15 mouse cellular contexts compared by ENCODE assay signal in genomic region chr1:172302851-172303250, GRCm38 (mm10). TPM values are rescaled to one million over a fixed set of nuclear protein-coding genes. Genes with fewer than 3 reads are reported as not detected.
DNase-seq lines count a peak whose midpoint lies in the region; ATAC-seq and TF ChIP-seq lines count a peak whose summit lies in the region.
"Had no signal": no experiment of that assay in that cellular context is flagged by ENCODE, and none has a peak within 500 bp of the region (broad histone marks: within the 10 kb centered on the region; RNA-seq: fewer than 3 reads in every experiment).

No protein-coding gene starts in this region.

- peak overlapping the region; percentile 72 for H3K27ac ChIP-seq in forebrain, embryonic 10.5 days
- no peak overlapping the region for H3K27ac ChIP-seq in forebrain, embryonic 13.5 days
- peak overlapping the region; percentile 87 for H3K27ac ChIP-seq in brown adipose tissue, adult 24 weeks (replicated peaks; ENCODE audit: low read depth, low read length)
- peak overlapping the region; percentile 49; the same call in 1 of the 2 replicates for H3K27ac ChIP-seq in hindbrain, postnatal 0 days
- H3K27ac ChIP-seq: embryonic facial prominence, embryonic 13.5 days; liver, embryonic 14.5 days had no signal

- no peaks in the 10 kb centered on the region for H3K9me3 ChIP-seq in forebrain, embryonic 10.5 days
- H3K9me3 ChIP-seq in forebrain, embryonic 13.5 days (replicated peaks), result no peaks in the 10 kb centered on the region
- no peaks in the 10 kb centered on the region for H3K9me3 ChIP-seq in hindbrain, postnatal 0 days (ENCODE audit: low read length)
- H3K9me3 ChIP-seq: embryonic facial prominence, embryonic 13.5 days had no signal

- H3K4me2 ChIP-seq in forebrain, embryonic 13.5 days, result no peak overlapping the region
- no peak overlapping the region for H3K4me2 ChIP-seq in hindbrain, postnatal 0 days (ENCODE audit: low read depth, low read length)
- H3K4me2 ChIP-seq: embryonic facial prominence, embryonic 13.5 days had no signal

- no peak for TF ChIP-seq CTCF in hindbrain, postnatal 0 days (IDR thresholded peaks at IDR 0.05; ENCODE audit: low read depth)

- no peak for ATAC-seq in forebrain, embryonic 13.5 days
- ATAC-seq in hindbrain, postnatal 0 days, result no peak
- ATAC-seq: forebrain, embryonic 14.5 days; intestine, postnatal 0 days had no signal

- H3K4me1 ChIP-seq in forebrain, embryonic 10.5 days, result peaks cover 71% of the 10 kb centered on the region
- H3K4me1 ChIP-seq in forebrain, embryonic 13.5 days, result peaks cover 37% of the 10 kb centered on the region
- H3K4me1 ChIP-seq in brown adipose tissue, adult 24 weeks (ENCODE audit: control insufficient read depth, insufficient read depth, insufficient read length, low read length), result peaks cover 13% of the 10 kb centered on the region
- peaks cover 10% of the 10 kb centered on the region for H3K4me1 ChIP-seq in hindbrain, postnatal 0 days (ENCODE audit: insufficient read depth, low read length)

- no peak for DNase-seq in forebrain, embryonic 10.5 days (ENCODE audit: extremely low spot score, low spot score)
- DNase-seq in left cerebral cortex, postnatal 10 days (ENCODE audit: extremely low spot score in 1 of 2, low spot score in 2 of 2), result peak; percentile 10 to 89
- no peak for DNase-seq in left cerebral cortex, adult 18-20 months (ENCODE audit: low spot score in 2 of 2)
- no peak for DNase-seq in hindbrain, postnatal 0 days (ENCODE audit: low spot score)
- no peak for DNase-seq in thymus, adult 18-20 months
- DNase-seq in kidney, postnatal 25 days, result no peak
- DNase-seq: cerebellum, adult 2 months had no signal

- intact Hi-C loops in left cerebral cortex, postnatal 10 days (cut with DNase I), result no loop called here

- H3K36me3 ChIP-seq in forebrain, embryonic 10.5 days (replicated peaks), result no peaks in the 10 kb centered on the region
- H3K36me3 ChIP-seq in forebrain, embryonic 13.5 days (ENCODE audit: poor library complexity, severe bottlenecking), result no peaks in the 10 kb centered on the region
- no peaks in the 10 kb centered on the region for H3K36me3 ChIP-seq in hindbrain, postnatal 0 days (ENCODE audit: insufficient read depth, low read length)
- H3K36me3 ChIP-seq: embryonic facial prominence, embryonic 13.5 days had no signal

- H3K27me3 ChIP-seq in forebrain, embryonic 10.5 days (ENCODE audit: poor library complexity, severe bottlenecking), result peaks cover 39% of the 10 kb centered on the region
- no peaks in the 10 kb centered on the region for H3K27me3 ChIP-seq in forebrain, embryonic 13.5 days
- no peaks in the 10 kb centered on the region for H3K27me3 ChIP-seq in hindbrain, postnatal 0 days (ENCODE audit: insufficient read depth, low read length)
- H3K27me3 ChIP-seq: embryonic facial prominence, embryonic 13.5 days had no signal

- no peak overlapping the region for H3K9ac ChIP-seq in forebrain, embryonic 13.5 days
- no peak overlapping the region for H3K9ac ChIP-seq in hindbrain, postnatal 0 days (replicated peaks; ENCODE audit: low read length)
- H3K9ac ChIP-seq: embryonic facial prominence, embryonic 13.5 days; liver, embryonic 14.5 days had no signal

- WGBS in forebrain, embryonic 10.5 days, result 7% methylated on average over 6 of the region's 6 CpGs
- 13% methylated on average over 6 of the region's 6 CpGs for WGBS in forebrain, embryonic 13.5 days
- 19% methylated on average over 6 of the region's 6 CpGs for WGBS in hindbrain, postnatal 0 days

- H3K4me3 ChIP-seq in forebrain, embryonic 10.5 days, result no peak overlapping the region
- H3K4me3 ChIP-seq in forebrain, embryonic 13.5 days, result no peak overlapping the region
- no peak overlapping the region for H3K4me3 ChIP-seq in brown adipose tissue, adult 24 weeks (ENCODE audit: insufficient read depth, low read depth, low read length)
- H3K4me3 ChIP-seq in hindbrain, postnatal 0 days (ENCODE audit: low read length), result no peak overlapping the region
- H3K4me3 ChIP-seq: embryonic facial prominence, embryonic 13.5 days had no signal

RNA-seq across cellular contexts. Expression of gene Atp1a2, which starts 5.0 kb away (rescaled TPM):
- 0.86 and 2.0 TPM in 2 replicates for polyA plus RNA-seq in forebrain, embryonic 10.5 days (2016; fragmentation: Nextera tagmentation; extraction: Ambion mirVana)
- 17.6 and 17.8 TPM in 2 replicates for polyA plus RNA-seq in forebrain, embryonic 13.5 days (2015; fragmentation: Nextera tagmentation; extraction: Ambion mirVana)
- total RNA-seq in left cerebral cortex, postnatal 10 days (2021), result 100 to 1,000 TPM; 393 to 413 TPM
- total RNA-seq in left cerebral cortex, adult 18-20 months (2021), result 100 to 1,000 TPM; 588 to 687 TPM
- polyA plus RNA-seq in brown adipose tissue, adult 24 weeks (2012; ENCODE audit: insufficient read depth, insufficient read length, missing spikeins), result 428 and 499 TPM in 2 replicates
- total RNA-seq in hindbrain, postnatal 0 days (2014; rRNA removed), result 546 and 572 TPM in 2 replicates
- 119 and 123 TPM in 2 replicates for polyA plus RNA-seq in hindbrain, postnatal 0 days (2015; fragmentation: Nextera tagmentation; extraction: Ambion mirVana)

RNA-seq across cellular contexts. Expression of gene Kcnj9, which starts 26.3 kb away (rescaled TPM):
- 0.17 and 0.43 TPM in 2 replicates for polyA plus RNA-seq in forebrain, embryonic 10.5 days (2016; fragmentation: Nextera tagmentation; extraction: Ambion mirVana)
- 1.8 and 3.0 TPM in 2 replicates for polyA plus RNA-seq in forebrain, embryonic 13.5 days (2015; fragmentation: Nextera tagmentation; extraction: Ambion mirVana)
- total RNA-seq in left cerebral cortex, postnatal 10 days (2021), result 10 to 100 TPM; 77.8 to 84.5 TPM
- total RNA-seq in left cerebral cortex, adult 18-20 months (2021), result 100 to 1,000 TPM; 132 to 133 TPM
- polyA plus RNA-seq in brown adipose tissue, adult 24 weeks (2012; ENCODE audit: insufficient read depth, insufficient read length, missing spikeins), result not detected in 2 replicates
- total RNA-seq in hindbrain, postnatal 0 days (2014; rRNA removed), result 8.0 and 9.8 TPM in 2 replicates
- polyA plus RNA-seq in hindbrain, postnatal 0 days (2015; fragmentation: Nextera tagmentation; extraction: Ambion mirVana), result 3.6 and 4.2 TPM in 2 replicates
- total RNA-seq: heart, adult 8-10 months had no signal
- polyA plus RNA-seq: embryonic facial prominence, embryonic 13.5 days had no signal

RNA-seq across cellular contexts. Expression of gene Kcnj10, which starts 38.2 kb away (rescaled TPM):
- 0.46 and 0.47 TPM in 2 replicates for polyA plus RNA-seq in forebrain, embryonic 10.5 days (2016; fragmentation: Nextera tagmentation; extraction: Ambion mirVana)
- 1.2 and 1.5 TPM in 2 replicates for polyA plus RNA-seq in forebrain, embryonic 13.5 days (2015; fragmentation: Nextera tagmentation; extraction: Ambion mirVana)
- 10 to 100 TPM; 68.5 to 69.3 TPM for total RNA-seq in left cerebral cortex, postnatal 10 days (2021)
- total RNA-seq in left cerebral cortex, adult 18-20 months (2021), result 10 to 100 TPM; 67.5 to 87.1 TPM
- not detected in 2 replicates for polyA plus RNA-seq in brown adipose tissue, adult 24 weeks (2012; ENCODE audit: insufficient read depth, insufficient read length, missing spikeins)
- total RNA-seq in hindbrain, postnatal 0 days (2014; rRNA removed), result 8.6 and 10.0 TPM in 2 replicates
- polyA plus RNA-seq in hindbrain, postnatal 0 days (2015; fragmentation: Nextera tagmentation; extraction: Ambion mirVana), result 5.4 and 5.6 TPM in 2 replicates

RNA-seq across cellular contexts. Expression of gene Igsf8, which starts 41.4 kb away (rescaled TPM):
- polyA plus RNA-seq in forebrain, embryonic 10.5 days (2016; fragmentation: Nextera tagmentation; extraction: Ambion mirVana), result 53.0 and 55.4 TPM in 2 replicates
- 164 and 169 TPM in 2 replicates for polyA plus RNA-seq in forebrain, embryonic 13.5 days (2015; fragmentation: Nextera tagmentation; extraction: Ambion mirVana)
- total RNA-seq in left cerebral cortex, postnatal 10 days (2021), result 100 to 1,000 TPM; 216 to 226 TPM
- total RNA-seq in left cerebral cortex, adult 18-20 months (2021), result 100 to 1,000 TPM; 278 to 283 TPM
- polyA plus RNA-seq in brown adipose tissue, adult 24 weeks (2012; ENCODE audit: insufficient read depth, insufficient read length, missing spikeins), result 4.3 and 10.5 TPM in 2 replicates
- total RNA-seq in hindbrain, postnatal 0 days (2014; rRNA removed), result 136 and 150 TPM in 2 replicates
- 90.2 and 90.8 TPM in 2 replicates for polyA plus RNA-seq in hindbrain, postnatal 0 days (2015; fragmentation: Nextera tagmentation; extraction: Ambion mirVana)

RNA-seq across cellular contexts. Expression of gene Atp1a4, which starts 44.6 kb away (rescaled TPM):
- polyA plus RNA-seq in forebrain, embryonic 10.5 days (2016; fragmentation: Nextera tagmentation; extraction: Ambion mirVana), result not detected in 2 replicates
- polyA plus RNA-seq in forebrain, embryonic 13.5 days (2015; fragmentation: Nextera tagmentation; extraction: Ambion mirVana), result 0.10 TPM in 1 of 2 replicates, not detected in the other
- not detected for total RNA-seq in left cerebral cortex, postnatal 10 days (2021)
- total RNA-seq in left cerebral cortex, adult 18-20 months (2021), result not detected
- polyA plus RNA-seq in brown adipose tissue, adult 24 weeks (2012; ENCODE audit: insufficient read depth, insufficient read length, missing spikeins), result not detected in 2 replicates
- 0.10 TPM in 1 of 2 replicates, not detected in the other for total RNA-seq in hindbrain, postnatal 0 days (2014; rRNA removed)
- 0.05 TPM in 1 of 2 replicates, not detected in the other for polyA plus RNA-seq in hindbrain, postnatal 0 days (2015; fragmentation: Nextera tagmentation; extraction: Ambion mirVana)
- total RNA-seq: heart, adult 8-10 months; heart, postnatal 25 days had no signal
- polyA plus RNA-seq: cerebellum, adult 2 months; embryonic facial prominence, embryonic 13.5 days; intestine, postnatal 0 days had no signal

Comparison
In these comparisons a context has a peak if more than half of its experiments do, and no peak if none do; other contexts are left out.
1. DNase-seq: peak in left cerebral cortex, postnatal 10 days (2 of 2); none in forebrain, embryonic 10.5 days (single experiment), left cerebral cortex, adult 18-20 months (0 of 2), hindbrain, postnatal 0 days (single experiment), thymus, adult 18-20 months (0 of 2) and kidney, postnatal 25 days (0 of 2).